Mouse (Mus musculus) bone marrow macrophage, adult 2 months (primary cell): ENCODE measurements at regions not wholly inside any gene's neighbourhood (a gene's known extent, or its start where the extent isn't known, plus 50 kb on each side); places are given as distances from the start of the nearest gene placed in this dataset.

ENCODE experiments used
- CTCF ChIP-seq: IDR thresholded peaks from 2 replicates; pipeline ENCODE4 v1.5.1; 2012; ENCODE audit warnings: low read depth, mild to moderate bottlenecking, low read length, moderate library complexity
- POLR2A ChIP-seq: IDR thresholded peaks from 2 replicates; pipeline ENCODE4 v1.6.1; 2012; ENCODE audit warnings: mild to moderate bottlenecking, low read depth, low read length, borderline replicate concordance

DNA sequence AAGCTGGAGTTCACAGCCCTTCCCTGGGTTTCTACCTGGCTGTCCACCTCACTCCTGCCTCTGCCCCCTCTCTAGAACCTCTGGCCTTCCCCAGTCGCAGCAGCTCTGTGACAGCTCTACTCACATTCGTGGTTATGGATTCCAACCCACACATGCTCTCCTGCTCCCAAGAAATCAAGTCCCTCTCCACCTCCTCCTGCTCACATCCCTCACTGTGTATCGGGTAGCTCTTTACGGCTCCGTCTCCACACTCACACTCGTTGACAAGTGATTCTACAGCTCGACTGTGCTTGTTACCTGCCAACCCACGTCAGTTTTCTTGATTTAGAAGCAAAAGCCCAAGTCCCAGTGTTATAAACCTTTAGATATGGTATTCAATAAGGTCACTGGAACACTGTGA lies 90.1 kb upstream of the Dapk1 start:
- TF ChIP-seq CTCF (no peak), POLR2A (no peak)
